Mouse (Mus musculus) left cerebral cortex, postnatal 4 days (tissue): ENCODE data around the gene 2310061I04Rik. TPM values are rescaled to one million over a fixed set of nuclear protein-coding genes. Genes with fewer than 3 reads are reported as not detected.

Source experiments
- microRNA-seq: library from miRNA; unstranded; fragments of <30 nt; microRNA quantifications from one replicate; pipeline ENCODE4 v1.2.0, GENCODE M21; 2022
- total RNA-seq, 2 experiments: library from RNA; stranded (reverse); gene quantifications; 2 replicates each; pipeline ENCODE4 v1.2.3; 2021

Gene 2310061I04Rik
- total RNA-seq, 2 experiments from 2014 or later: 59.8 to 69.2 TPM

Small RNA genes lying within 50 kb of the gene (microRNA-seq; reads per million reads assigned to microRNA genes)
- gene Gm28033 (2.4 reads per million), gene Mir1894 (not detected)

Other genes starting within 250 kb of the 2310061I04Rik start
- gene Vars2, start 229.8 kb downstream of the 2310061I04Rik start, total RNA-seq: 10 to 100 TPM; 51.5 to 53.3 TPM
- gene Gtf2h4, start 223.7 kb downstream of the 2310061I04Rik start, total RNA-seq: 10 to 100 TPM; 29.1 to 31.8 TPM
- 10 to 100 TPM; 42.6 to 50.1 TPM for gene Ddr1, start 192.8 kb downstream of the 2310061I04Rik start, total RNA-seq
- gene Ier3, start 75.7 kb downstream of the 2310061I04Rik start, total RNA-seq: 1 to 10 TPM; 4.8 to 5.1 TPM
- gene Flot1, start 74.2 kb downstream of the 2310061I04Rik start, total RNA-seq: 100 to 1,000 TPM; 113 TPM
- 1,000 to 10,000 TPM; 2,525 to 2,580 TPM for gene Tubb5, start 59.1 kb downstream of the 2310061I04Rik start, total RNA-seq
- 10 to 100 TPM; 30.1 to 30.4 TPM for gene Mdc1, start 55.9 kb downstream of the 2310061I04Rik start, total RNA-seq
- gene Nrm, start 36.1 kb downstream of the 2310061I04Rik start, total RNA-seq: 1 to 10 TPM; 6.1 to 7.0 TPM
- gene Ppp1r18, start 31.8 kb downstream of the 2310061I04Rik start, total RNA-seq: 10 to 100 TPM; 43.3 to 52.7 TPM
- 10 to 100 TPM; 37.4 to 38.8 TPM for gene Dhx16, start 17.6 kb downstream of the 2310061I04Rik start, total RNA-seq
- 100 to 1,000 TPM; 285 to 292 TPM for gene Atat1, start 12.6 kb upstream of the 2310061I04Rik start, total RNA-seq
- gene Mrps18b, start 19.0 kb upstream of the 2310061I04Rik start, total RNA-seq: 10 to 100 TPM; 45.9 to 47.4 TPM
- gene Ppp1r10, start 19.0 kb upstream of the 2310061I04Rik start, total RNA-seq: 10 to 100 TPM; 75.1 to 76.5 TPM
- gene Abcf1, start 72.3 kb upstream of the 2310061I04Rik start, total RNA-seq: 10 to 100 TPM; 95.0 to 97.0 TPM
- 100 to 1,000 TPM in 1 of 2 experiments, 10 to 100 TPM in 1; 98.2 to 107 TPM for gene Gnl1, start 82.4 kb upstream of the 2310061I04Rik start, total RNA-seq
- gene Prr3, start 82.8 kb upstream of the 2310061I04Rik start, total RNA-seq: 10 to 100 TPM; 82.0 to 84.5 TPM
- gene H2-T24, start 123.1 kb upstream of the 2310061I04Rik start, total RNA-seq: under 1 TPM; 0.26 to 0.28 TPM
- gene H2-T23, start 135.4 kb upstream of the 2310061I04Rik start, total RNA-seq: 1 to 10 TPM; 2.4 to 3.0 TPM
- 1 to 10 TPM; 3.5 to 4.1 TPM for gene H2-T22, start 145.3 kb upstream of the 2310061I04Rik start, total RNA-seq
- gene Gm6034, start 145.5 kb upstream of the 2310061I04Rik start, total RNA-seq: not detected
- not detected for gene Gm11127, start 160.9 kb upstream of the 2310061I04Rik start, total RNA-seq
- not detected for gene Gm19684, start 224.2 kb upstream of the 2310061I04Rik start, total RNA-seq
- gene Gm7030, start 232.0 kb upstream of the 2310061I04Rik start, total RNA-seq: not detected